Mouse (Mus musculus) left cerebral cortex, adult 2 months (tissue): ENCODE measurements at regions not wholly inside any gene's neighbourhood (a gene's known extent, or its start where the extent isn't known, plus 50 kb on each side); places are given as distances from the start of the nearest gene placed in this dataset.

Experiments used
- DNase-seq, 2 experiments: peaks; one replicate each; pipeline ENCODE4 v3.0.0; 2021 to 2022; ENCODE audit warnings: low spot score in 2 of 2, mixed read lengths in 1 of 2; ENCODE audit errors: extremely low spot score in 1 of 2
- H3K27ac ChIP-seq: fragments of 200-600 bp; 2 replicates; pipeline ENCODE4 v1.8.1; 2022
- H3K4me3 ChIP-seq: fragments of 200-600 bp; 2 replicates; pipeline ENCODE4 v1.8.1; 2022
- CTCF ChIP-seq: fragments of 200-600 bp; IDR thresholded peaks from 2 replicates; pipeline ENCODE4 v1.8.1; 2022; ENCODE audit warnings: antibody characterized with exemption, mild to moderate bottlenecking, moderate library complexity
- intact Hi-C: fragments of 180-260 bp; cut with DNase I; formaldehyde crosslinking; loops from one replicate; pipeline ENCODE4 v1.15.1; 2025

GRCm38 (mm10) chr9:117967080-117967479 is 73.2 kb upstream of the Azi2 start:
- no peak overlapping the region for H3K27ac ChIP-seq
- TF ChIP-seq CTCF = no peak
- intact Hi-C loops = loop anchor here (2.0 to 5.0 kb wide), 3 partner anchors 64 to 1540 kb away; partner anchors contain the start of gene Rbms3
- no peak for DNase-seq
- no peak overlapping the region for H3K4me3 ChIP-seq

DNA sequence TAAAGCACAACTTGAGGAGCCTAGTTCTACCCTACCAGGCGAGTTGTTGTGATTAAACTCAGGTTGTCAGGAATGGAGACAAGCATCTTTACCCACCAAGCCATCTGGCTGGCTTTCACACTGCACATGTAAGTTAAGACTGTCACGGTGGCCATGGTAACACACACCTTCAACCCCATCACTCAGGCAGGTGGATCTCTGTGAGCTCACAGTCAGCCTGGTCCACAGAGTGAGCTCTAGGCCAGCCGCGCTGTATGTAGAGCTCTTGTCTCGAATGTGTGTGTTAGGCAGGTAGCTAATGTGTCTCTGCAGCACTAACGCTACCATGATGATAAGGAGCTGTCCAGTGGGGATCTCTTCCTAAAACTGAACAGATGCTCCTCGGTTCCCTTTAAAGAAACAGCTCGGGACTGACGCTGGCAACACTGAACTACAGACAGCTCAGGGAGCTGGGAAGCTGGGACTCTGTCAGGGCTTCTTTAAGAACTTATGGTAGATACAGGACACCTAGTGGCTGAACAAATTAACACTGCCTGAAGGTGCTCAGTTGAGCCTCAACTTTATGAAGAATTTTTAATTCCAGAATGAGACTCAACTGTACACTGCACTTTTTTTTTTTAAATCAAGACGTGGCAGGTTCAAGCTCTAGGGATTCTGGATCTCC is 73.8 kb upstream of the Azi2 start:
- Histone ChIP-seq H3K27ac (no peak overlapping the region), H3K4me3 (no peak overlapping the region)
- intact Hi-C loops = loop anchor here (2.0 to 5.0 kb wide), 3 partner anchors 64 to 1540 kb away; partner anchors contain the start of gene Rbms3
- peak; percentile 20 to 27 for DNase-seq
- peak; percentile 66 for TF ChIP-seq CTCF

DNA sequence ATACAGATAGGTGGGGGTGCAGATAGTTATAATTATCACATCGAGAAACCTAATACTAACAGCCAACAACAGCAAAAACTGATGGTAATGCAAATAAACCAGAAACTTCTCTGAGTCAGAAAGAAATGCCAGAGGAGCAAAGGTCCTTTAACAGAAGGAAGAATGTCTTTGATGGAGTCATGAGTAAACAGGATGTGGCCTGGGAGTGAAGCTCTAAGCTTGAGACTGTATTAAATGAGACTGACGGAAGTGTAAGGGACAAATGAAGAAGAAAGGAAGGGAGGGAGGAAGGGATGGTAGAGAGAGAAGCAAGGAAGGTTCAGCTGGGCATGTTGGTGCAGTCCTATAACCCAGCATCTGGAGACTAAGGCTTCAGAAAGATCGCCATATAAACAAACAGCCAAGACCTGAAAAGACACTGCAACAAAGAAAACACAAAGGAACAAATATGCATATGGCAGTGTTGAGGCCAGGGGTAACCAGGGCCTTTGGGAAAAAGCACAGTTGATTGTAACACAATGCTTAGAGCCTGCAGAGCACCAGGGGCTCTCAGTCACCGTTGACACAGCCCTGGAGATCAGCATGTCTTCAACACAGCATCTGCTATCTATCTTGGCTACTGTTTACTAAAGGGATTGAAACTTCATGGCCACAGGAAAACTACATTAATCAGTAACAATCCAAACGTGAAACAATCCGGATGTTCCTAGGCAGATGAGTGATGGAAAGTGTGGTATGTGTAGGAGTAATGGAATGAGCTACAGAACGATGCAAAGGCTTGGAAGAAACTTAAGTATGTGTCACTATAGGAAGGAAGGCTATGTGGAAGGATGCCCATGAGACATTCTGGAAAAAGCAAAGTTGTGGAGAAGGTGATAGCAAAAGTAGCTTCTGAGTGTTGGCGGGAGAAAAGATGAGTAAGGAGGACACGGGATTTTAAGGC is 77.9 kb upstream of the Azi2 start:
- no peak for TF ChIP-seq CTCF
- DNase-seq = no peak
- Histone ChIP-seq H3K4me3 (no peak overlapping the region), H3K27ac (no peak overlapping the region)
- intact Hi-C loops = no loop called here

GRCm38 (mm10) chr9:117959845-117960244 is 80.5 kb upstream of the Azi2 start:
- H3K4me3 ChIP-seq = no peak overlapping the region
- H3K27ac ChIP-seq = no peak overlapping the region
- intact Hi-C loops = no loop called here
- TF ChIP-seq CTCF = no peak
- DNase-seq = no peak

- Histone ChIP-seq H3K4me3 (no peak overlapping the region), H3K27ac (no peak overlapping the region)
- no peak for DNase-seq
- intact Hi-C loops = no loop called here
- TF ChIP-seq CTCF = no peak
Measured at GRCm38 (mm10) chr9:117957195-117957594, 83.1 kb upstream of the Azi2 start.

DNA sequence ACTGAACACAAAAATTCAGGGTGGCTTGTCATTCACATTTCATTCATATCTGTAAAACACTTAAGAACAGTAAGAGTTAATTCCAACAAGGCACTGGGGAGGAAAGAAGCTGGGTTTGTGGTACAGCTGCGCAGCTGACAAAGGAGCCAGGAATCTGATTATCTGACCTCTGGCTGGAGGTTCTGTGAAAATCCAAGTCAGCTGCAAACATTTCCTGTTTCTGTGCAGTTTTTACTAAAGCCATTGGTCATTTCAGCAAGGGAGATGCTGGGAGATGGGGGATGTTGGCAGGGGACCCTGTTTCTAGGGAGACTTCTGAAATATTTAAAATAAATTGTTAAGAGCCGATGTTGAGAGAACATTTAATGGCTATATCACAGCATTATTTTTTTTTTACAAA is 83.6 kb upstream of the Azi2 start:
- no peak overlapping the region for H3K27ac ChIP-seq

GRCm38 (mm10) chr9:117927466-117927847 is 112.8 kb upstream of the Azi2 start:
- intact Hi-C loops = no loop called here
- H3K4me3 ChIP-seq = no peak overlapping the region
- no peak overlapping the region for H3K27ac ChIP-seq
- TF ChIP-seq CTCF = no peak
- DNase-seq = no peak

More for the DNA sequence above, 83.6 kb upstream of the Azi2 start:
- intact Hi-C loops = no loop called here
- DNase-seq = no peak
- TF ChIP-seq CTCF = no peak
- H3K4me3 ChIP-seq = no peak overlapping the region

- intact Hi-C loops = no loop called here
- Histone ChIP-seq H3K27ac (no peak overlapping the region), H3K4me3 (no peak overlapping the region)
- no peak for DNase-seq
- no peak for TF ChIP-seq CTCF
Measured at GRCm38 (mm10) chr9:117926700-117927465, 113.4 kb upstream of the Azi2 start.

GRCm38 (mm10) chr9:117922992-117923391 is 117.3 kb upstream of the Azi2 start:
- intact Hi-C loops = no loop called here
- no peak for TF ChIP-seq CTCF
- DNase-seq = no peak
- H3K27ac ChIP-seq = no peak overlapping the region
- no peak overlapping the region for H3K4me3 ChIP-seq

GRCm38 (mm10) chr9:117907895-117908424 is 132.3 kb upstream of the Azi2 start:
- Histone ChIP-seq H3K27ac (no peak overlapping the region), H3K4me3 (no peak overlapping the region)
- intact Hi-C loops = no loop called here
- TF ChIP-seq CTCF = no peak
- no peak for DNase-seq

DNA sequence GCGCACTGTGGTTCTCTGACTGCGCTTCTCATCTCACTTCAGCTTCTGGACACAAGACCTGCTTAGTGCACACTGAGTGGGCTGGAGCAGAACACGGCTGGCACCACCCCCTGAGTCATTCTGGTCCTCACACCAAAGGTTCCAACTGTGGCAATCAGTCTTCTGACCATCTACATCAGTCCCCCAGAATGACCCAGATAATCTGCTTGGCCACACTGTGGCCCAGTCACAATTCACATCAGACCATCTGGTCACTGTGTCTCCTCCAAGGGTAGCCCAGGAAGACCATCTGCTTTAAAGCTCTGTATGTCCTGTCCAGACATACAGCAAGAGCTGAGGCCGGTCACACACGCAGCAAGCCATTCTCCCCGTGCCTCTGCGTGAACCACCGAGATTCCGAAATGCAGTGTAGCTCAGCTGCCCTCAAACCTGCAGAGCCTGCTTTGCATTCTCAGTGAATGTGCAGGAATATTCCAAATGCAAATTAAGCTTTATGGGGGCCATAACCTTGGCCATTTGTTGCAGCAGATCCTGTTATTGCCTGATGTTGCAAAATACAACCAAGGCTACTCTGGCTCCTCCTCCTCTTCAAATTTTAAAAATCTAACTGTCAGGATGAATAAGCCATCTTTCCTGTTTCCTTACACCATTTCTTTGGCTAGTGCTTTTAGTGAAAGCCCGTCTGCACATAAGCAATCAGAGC is 135.1 kb upstream of the Azi2 start:
- Histone ChIP-seq H3K4me3 (no peak overlapping the region), H3K27ac (no peak overlapping the region)
- no peak for DNase-seq
- no peak for TF ChIP-seq CTCF
- intact Hi-C loops = no loop called here
